Mouse (Mus musculus): Measurements from ENCODE around the gene Amotl1. TPM values are rescaled to one million over a fixed set of nuclear protein-coding genes. Genes with fewer than 3 reads are reported as not detected.

Amotl1 gene
- total RNA-seq, 2 experiments from 2014 or later = 57.6 to 60.4 TPM

Other genes starting within 250 kb of the Amotl1 start
- gene Kdm4d, start 144.6 kb downstream of the Amotl1 start, total RNA-seq (2021) = not detected
- gene Cwc15, start 144.4 kb downstream of the Amotl1 start, total RNA-seq (2021) = 10 to 100 TPM; 66.3 to 67.3 TPM
- not detected for gene Piwil4, start 95.7 kb upstream of the Amotl1 start, total RNA-seq (2021)
- under 1 TPM; 0.67 to 0.72 TPM for gene Fut4, start 107.3 kb upstream of the Amotl1 start, total RNA-seq (2021)
- not detected for gene 1700012B09Rik, start 126.0 kb upstream of the Amotl1 start, total RNA-seq (2021)
- 10 to 100 TPM; 11.2 to 12.1 TPM for gene Mre11a, start 139.6 kb upstream of the Amotl1 start, total RNA-seq (2021)
- 1 to 10 TPM; 6.7 to 7.2 TPM for gene Ankrd49, start 139.8 kb upstream of the Amotl1 start, total RNA-seq (2021)
- not detected for gene Gpr83, start 215.2 kb upstream of the Amotl1 start, total RNA-seq (2021)